Mouse (Mus musculus): ENCODE data around the gene Nln.

DNA sequence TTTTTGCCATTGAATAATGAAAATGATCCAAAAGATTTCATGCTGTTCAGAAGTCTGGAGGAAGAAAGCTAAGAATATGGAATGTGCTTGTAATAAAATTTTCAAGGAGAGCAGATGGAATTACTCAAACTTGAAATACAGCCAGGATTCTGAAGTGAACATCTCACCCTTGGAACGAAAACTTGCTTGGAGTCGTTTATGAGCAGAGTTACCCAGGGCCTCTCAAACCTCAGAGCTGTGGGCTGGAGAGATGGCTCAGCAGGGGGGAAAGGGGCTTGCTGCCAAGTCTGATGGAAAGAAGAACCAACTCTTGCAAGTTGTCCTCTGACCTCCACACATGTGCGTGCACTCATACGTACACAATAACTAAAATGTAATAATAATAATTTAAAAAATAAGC is 122.8 kb downstream of the Nln start:
- TF ChIP-seq POLR2A (IDR thresholded peaks at IDR 0.05; ENCODE audit: control insufficient read depth, extremely low read depth, insufficient read depth, low read length, poor library complexity) = no peak
- no peak for TF ChIP-seq CTCF (IDR thresholded peaks at IDR 0.05; ENCODE audit: borderline replicate concordance, control insufficient read depth, extremely low read depth, insufficient read depth, low read length, poor library complexity)

All from thymus, adult 2 months (tissue).